Mouse (Mus musculus) mature B cell (primary cell): ENCODE measurements around the gene Aven.

Source experiments
- in situ Hi-C: fragments of 300-500 bp; cut with MboI; formaldehyde crosslinking; loops from 2 replicates; pipeline ENCODE4 v1.14.3; 2019

Gene Aven

DNA sequence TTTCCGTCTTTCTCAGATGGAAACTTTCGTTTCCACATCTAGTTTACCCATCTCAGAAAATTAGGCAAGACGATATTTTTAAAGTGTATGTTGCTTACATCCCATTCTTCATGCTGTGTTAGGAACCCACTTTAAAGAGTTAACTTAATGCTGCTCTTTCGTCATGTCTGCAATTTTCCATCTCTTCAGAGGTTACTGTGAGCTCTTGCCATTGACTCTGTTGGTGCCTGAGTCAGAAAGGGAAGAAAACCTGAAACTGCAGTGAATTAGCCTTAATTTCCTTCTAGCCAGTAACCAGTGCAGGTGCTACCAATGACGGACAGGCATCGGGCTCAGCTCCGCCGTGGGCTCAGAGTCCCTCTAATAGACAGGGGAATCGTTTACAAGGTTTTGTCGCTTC, 63.8 kb downstream of the Aven start:
- in situ Hi-C loops: no loop called here

- in situ Hi-C loops: no loop called here
Measured at GRCm38 (mm10) chr2:112557453-112557852, 64.7 kb downstream of the Aven start.

DNA sequence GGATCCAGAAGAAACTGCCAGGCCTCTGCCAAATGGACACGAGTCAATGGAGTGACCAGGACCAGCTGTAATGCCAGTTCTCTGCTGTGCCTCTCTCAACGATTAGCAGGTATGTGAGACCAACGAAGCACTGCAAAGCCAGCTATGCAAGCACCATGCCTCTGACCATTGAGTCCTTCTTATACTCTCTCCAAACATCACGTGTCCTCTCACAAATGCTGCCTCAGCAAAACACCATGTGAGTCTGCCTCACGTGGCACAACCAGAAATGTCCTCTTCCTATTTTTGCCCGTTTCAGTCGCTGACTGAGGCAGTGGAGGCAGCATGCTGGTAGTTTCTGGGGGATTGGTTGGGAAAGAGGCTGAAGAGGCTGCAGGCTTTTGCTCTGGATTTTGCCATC, 68.8 kb downstream of the Aven start:
- in situ Hi-C loops: no loop called here

DNA sequence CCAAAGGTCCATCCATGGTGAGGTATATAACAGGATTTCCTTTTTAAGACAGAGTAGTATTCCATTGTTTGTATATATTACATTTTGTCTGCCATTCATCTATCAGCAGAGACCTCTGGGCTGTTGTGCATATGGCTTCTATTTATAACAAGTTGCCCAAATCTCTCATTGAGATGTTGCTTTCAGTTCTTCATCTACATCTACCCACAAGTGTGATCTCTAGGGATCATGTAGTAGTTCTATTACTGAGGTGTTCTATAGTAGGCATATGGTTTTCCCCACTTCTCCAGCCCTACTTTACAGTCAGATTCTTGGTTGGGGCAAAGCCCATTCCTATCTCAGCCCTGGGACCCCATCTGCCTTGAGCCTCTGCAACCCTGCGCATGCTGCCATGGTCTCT, 72.3 kb downstream of the Aven start:
- in situ Hi-C loops: no loop called here

DNA sequence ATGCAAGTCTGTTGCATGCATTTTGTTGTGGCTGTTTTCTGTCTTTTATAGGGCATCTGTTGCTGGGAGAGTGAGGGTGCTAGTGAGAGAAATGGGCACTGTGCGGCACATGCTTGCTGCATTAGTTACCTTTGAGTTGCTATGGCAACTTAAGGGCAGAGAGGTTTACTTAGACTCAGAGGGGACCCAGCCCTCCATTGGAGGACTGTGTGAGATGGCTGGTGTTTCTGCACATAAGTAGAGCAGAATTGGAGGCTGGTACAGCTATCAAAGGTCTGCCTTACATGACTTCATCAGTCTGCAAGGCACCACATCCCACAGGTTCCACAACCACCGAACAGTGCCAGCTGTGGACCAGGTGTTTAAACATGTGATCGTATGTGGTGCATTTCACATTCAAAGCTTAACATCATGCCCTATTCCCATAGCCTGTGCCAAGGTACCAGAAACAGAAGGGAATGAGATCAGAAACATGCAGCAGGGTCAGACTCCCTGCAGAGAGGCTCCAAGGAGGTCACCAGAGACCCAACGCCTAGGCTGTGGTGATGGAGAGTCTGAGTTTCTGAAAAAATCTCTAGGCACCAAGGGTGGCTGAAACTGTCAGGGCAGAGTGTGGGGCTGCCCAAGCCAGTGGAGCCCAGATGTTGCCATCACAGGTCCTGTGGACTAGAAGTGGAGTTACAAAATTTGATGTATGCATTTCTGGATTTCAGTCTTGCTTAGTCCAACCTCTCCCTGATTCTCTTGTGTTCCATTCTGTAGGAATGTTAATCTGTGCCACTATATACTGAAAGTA, 73.7 kb downstream of the Aven start:
- in situ Hi-C loops: no loop called here

DNA sequence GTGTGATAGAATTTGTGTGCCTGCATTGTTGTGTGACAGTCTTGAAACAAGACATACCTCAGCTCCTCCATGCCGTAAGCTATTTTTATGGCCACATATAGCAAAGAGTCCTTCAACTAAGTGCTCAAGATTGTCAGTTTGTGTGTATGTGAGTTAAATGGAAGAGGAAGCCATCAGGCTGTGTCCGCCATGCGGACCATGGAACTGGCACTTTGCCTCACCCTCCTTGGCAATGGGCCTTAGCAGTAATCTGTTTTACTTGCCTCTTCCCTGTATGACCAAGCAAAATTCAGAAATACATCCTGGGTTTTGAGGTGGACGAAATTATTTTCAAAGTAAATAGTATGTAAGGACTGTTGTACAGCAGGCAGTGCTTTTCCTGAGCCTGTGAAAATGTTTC, 75.0 kb downstream of the Aven start:
- in situ Hi-C loops: no loop called here

- in situ Hi-C loops: no loop called here
Measured at GRCm38 (mm10) chr2:112590985-112591384, 98.2 kb downstream of the Aven start.

DNA sequence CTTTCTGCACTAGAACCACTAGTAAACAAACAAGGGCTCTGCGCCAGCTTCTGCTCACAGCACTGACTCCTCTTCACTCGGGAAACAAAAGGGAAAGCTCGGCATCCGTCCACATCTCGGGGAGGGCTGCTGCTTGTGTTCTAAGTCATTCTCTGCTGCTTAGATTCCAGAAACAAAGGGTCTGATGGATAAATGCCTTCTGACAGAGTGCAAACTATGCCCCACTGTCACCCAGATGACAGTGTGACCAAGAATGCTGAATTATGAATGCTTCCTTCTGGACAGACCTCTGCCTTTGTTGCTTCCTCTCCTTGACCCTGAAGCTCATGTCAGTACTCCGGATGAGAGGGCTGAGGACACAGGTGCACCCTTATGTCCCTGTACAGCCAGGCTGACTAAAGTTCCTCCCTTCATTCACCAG, 98.7 kb downstream of the Aven start:
- in situ Hi-C loops: no loop called here

DNA sequence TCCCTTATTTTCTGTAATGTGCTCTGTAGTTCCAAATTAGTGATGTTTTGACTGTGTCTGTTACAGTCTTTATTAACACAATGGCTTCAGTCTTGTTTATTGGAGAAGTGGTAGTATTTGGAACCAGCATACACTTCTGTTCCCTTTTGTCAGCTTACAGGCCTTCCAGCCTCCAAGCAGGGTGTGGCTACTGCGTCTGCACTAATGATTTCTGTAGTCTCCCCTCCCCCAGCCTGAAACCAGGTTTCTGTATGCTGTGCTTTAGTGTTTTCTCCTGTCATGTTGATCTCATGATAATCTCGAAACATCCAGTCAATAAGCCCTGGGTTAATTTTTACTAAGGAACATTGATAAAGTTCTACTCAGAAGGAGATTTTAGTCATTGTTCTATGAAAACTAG, 100.6 kb downstream of the Aven start:
- in situ Hi-C loops: no loop called here

DNA sequence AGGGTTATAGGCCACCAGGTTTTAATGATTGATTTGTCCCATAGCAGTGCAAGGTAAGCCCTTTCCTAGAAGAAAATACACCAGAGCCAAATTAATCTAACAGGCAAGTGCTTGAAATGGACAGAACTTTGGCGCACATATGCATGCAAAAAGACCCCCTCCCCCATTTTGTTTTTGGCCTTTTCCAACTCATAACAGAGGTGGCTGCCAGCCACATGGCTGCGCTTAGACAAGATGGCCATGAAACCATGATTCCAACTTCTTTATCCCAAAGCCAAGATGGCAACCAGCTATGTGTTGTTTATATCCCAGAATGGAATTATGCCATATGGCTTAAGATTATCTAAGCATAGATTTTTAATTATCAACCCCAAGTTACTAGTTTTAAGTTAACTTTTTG, 101.0 kb downstream of the Aven start:
- in situ Hi-C loops: no loop called here

DNA sequence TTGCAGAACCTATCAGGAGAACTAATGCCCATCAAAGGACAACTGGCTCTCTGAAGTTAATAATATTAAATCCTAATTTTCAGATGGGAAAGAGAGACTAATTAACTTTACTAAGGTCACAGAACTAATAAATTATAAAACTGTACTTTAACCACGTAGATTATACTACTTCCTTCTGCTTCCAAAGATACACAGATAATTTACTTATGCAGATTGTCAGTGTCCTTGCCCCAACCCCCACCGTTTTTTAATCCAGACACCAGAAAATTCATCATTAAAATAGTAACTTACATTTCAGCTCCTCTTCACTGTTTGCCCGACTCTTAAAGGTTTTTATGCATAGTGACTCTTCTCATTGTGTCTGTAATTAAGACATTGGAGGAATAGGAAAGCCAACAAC, 103.0 kb downstream of the Aven start:
- in situ Hi-C loops: no loop called here

DNA sequence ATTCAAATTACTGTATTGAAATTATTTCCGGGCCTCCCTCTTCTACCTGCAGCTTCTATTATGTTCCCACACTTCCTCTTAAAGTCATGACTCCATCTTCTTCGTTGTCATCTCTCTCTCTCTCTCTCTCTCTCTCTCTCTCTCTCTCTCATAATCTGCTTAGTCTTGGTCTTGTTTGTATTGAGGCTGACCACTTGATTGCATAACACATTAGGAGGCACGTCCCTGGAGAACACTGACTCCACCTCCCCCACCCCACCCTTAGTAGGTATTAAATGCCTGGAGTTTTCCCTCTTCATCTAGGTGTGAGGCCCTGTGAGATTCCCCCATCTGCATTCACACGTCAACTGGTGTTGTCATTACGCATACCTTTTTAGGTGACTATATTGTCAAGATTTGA, 103.7 kb downstream of the Aven start:
- in situ Hi-C loops: no loop called here

DNA sequence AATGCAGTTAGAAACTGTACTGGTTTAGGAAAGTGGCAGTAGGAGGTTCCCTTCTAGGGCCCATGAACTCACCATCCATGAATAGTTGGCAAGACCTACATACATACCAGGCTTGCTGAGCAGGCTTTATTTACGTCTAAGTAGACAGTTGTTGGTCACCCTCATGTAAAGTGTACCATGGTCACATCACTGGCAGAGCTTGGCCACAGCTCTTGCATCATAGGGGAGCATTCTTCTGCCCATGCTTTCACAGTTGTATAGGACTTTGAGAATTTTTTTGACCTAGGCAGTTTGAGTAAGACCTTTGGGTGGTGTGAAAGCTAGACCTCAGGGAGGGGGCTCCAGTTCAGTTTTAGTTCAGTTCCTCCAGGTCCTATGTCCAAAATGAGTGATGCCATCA, 104.3 kb downstream of the Aven start:
- in situ Hi-C loops: no loop called here

DNA sequence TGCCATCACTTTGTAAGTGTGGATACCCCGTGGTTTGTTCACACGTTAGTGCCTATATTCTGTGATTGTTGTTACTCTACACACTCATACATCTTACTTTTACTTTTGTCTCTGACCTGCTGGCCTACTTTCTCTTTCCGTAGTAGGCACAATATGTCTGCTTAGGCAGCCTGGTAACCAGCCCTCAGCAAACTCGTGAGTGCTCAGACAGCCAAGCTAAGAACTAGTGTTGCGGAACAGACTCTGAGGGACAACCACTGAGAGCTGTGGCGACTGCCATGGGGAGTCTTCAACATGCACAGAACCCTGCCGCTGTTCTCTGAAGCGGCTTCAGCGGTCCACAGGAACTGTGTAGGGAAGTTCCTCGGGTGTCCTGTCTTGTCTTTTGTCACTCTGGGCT, 107.5 kb downstream of the Aven start:
- in situ Hi-C loops: no loop called here

GRCm38 (mm10) chr2:112602487-112602886, 109.7 kb downstream of the Aven start:
- in situ Hi-C loops: no loop called here

DNA sequence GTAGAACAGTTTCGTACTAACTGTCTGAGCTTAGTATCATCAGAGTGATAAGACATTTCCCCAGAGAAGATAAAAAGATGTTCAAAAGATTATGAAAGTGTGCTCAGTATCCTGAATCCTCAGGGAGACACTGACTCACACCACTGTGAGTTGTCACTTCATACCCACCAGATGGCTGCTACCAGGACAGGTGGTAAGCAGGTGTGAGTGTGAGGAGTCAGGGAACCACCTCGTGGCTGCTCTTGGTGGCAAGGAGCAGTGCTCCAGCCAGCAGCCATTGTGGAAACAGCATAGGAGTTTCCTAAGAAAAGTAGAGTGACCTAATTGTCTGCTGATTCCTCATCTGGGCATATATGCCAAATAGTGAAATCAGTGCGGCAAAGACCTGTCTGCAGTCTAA, 113.8 kb downstream of the Aven start:
- in situ Hi-C loops: no loop called here

GRCm38 (mm10) chr2:112612628-112613027, 119.9 kb downstream of the Aven start:
- in situ Hi-C loops: no loop called here

GRCm38 (mm10) chr2:112614375-112614774, 121.6 kb downstream of the Aven start:
- in situ Hi-C loops: no loop called here

- in situ Hi-C loops: no loop called here
Measured at GRCm38 (mm10) chr2:112617206-112617605, 124.4 kb downstream of the Aven start.

GRCm38 (mm10) chr2:112625156-112625555, 132.4 kb downstream of the Aven start:
- in situ Hi-C loops: no loop called here

DNA sequence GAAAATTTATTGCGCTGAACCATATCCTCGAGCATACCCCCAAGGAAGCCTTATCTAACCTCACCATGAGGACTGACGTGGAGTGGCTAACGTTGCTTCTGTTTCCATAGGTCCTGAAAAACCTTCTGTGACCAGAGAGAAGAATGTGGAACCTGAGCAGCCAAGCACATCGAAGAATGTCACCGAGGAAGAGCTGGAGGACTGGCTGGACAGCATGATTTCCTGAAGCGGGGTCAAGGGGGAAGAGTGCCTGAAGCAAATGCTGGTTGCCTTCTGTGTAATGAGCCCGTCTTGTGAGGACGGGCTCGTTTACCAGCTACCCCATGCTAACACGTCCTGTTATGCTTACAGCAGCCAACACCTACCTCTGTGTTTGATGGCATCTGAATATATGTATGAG, 137.9 kb downstream of the Aven start:
- in situ Hi-C loops: no loop called here

GRCm38 (mm10) chr2:112632536-112632935, 139.8 kb downstream of the Aven start:
- in situ Hi-C loops: no loop called here

DNA sequence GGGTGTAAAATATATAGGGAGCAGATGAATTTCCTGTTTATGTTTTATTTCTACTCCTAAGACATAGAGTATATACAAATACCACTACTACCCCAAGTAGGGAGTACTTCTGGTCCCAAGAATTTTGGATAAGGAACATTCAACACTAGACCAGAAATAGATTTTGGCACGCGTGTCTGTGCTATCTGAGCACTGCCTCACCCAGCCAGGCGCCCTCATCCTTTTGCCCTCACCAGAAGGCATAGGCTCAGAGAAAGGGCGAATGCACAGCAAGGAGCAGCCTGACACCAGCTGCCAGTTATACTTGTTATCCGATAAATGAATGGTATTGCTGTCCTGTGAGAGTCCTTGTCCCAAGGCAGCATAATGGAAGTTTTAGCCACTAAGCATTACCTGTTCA, 144.4 kb downstream of the Aven start:
- in situ Hi-C loops: no loop called here

DNA sequence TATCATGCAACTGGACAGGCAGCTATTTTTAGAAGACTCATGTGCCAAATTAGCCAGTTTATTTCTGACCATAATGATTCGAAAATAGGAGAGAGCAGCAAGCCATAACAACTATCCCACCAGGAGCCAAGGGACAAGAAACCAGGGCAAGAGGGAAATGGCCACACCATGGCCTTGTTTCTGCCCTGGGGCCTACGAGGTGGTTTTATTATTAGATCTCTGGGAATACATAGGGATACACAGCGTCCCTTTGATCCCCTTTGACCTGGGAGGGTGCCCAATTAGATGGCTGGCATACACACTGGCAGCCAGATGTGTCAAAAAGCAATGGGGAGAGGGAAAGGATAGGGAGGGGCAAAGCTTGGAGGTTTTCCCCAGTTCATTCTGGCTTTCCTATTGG, 161.1 kb downstream of the Aven start:
- in situ Hi-C loops: no loop called here
